Mouse (Mus musculus) kidney, embryonic 15.5 days (tissue): ENCODE measurements around the gene Vezf1. TPM values are rescaled to one million over a fixed set of nuclear protein-coding genes. Genes with fewer than 3 reads are reported as not detected.

Experiments
- ATAC-seq: fragments of 200-750 bp; cut with Nextera tagmentation; replicated peaks from 2 replicates; pipeline ENCODE4 v1.8.0; 2017; ENCODE audit warnings: moderate TSS enrichment; ENCODE audit not compliant: low FRiP score
- H3K27ac ChIP-seq: fragments of 300-500 bp; sonication (generic); 2 replicates; pipeline ENCODE4 v1.5.1; 2015; ENCODE audit warnings: mild to moderate bottlenecking, inconsistent platforms
- H3K27me3 ChIP-seq: fragments of 300-500 bp; sonication (generic); 2 replicates; pipeline ENCODE4 v1.6.1; 2015; ENCODE audit warnings: inconsistent platforms
- H3K36me3 ChIP-seq: fragments of 300-500 bp; sonication (generic); 2 replicates; pipeline ENCODE4 v1.6.1; 2015; ENCODE audit warnings: inconsistent platforms
- H3K4me1 ChIP-seq: fragments of 300-500 bp; sonication (generic); 2 replicates; pipeline ENCODE4 v1.6.1; 2015; ENCODE audit warnings: inconsistent platforms
- H3K4me2 ChIP-seq: fragments of 300-500 bp; sonication (generic); 2 replicates; pipeline ENCODE4 v1.6.1; 2015; ENCODE audit warnings: moderate library complexity, mild to moderate bottlenecking, inconsistent platforms
- H3K4me3 ChIP-seq: fragments of 300-500 bp; sonication (generic); replicated peaks from 2 replicates; pipeline ENCODE4 v1.5.1; 2015; ENCODE audit warnings: mild to moderate bottlenecking, inconsistent platforms
- H3K9ac ChIP-seq: fragments of 300-500 bp; sonication (generic); 2 replicates; pipeline ENCODE4 v1.6.1; 2015; ENCODE audit warnings: mild to moderate bottlenecking, inconsistent platforms
- H3K9me3 ChIP-seq: fragments of 300-500 bp; sonication (generic); replicated peaks from 2 replicates; pipeline ENCODE4 v1.6.1; 2016; ENCODE audit warnings: inconsistent platforms
- WGBS: fragments of 180-500 bp; shearing (Covaris S2); methylation state at CpG from one replicate; pipeline ENCODE4 v1.1.7; 2015; ENCODE audit warnings: mixed read lengths; 5-methylcytosine and 5-hydroxymethylcytosine counted together
- polyA plus RNA-seq: library from polyadenylated mRNA; unstranded; fragments of >200 nt; fragmentation: Nextera tagmentation; extraction: Ambion mirVana; gene quantifications from 2 replicates; pipeline ENCODE4 v1.2.1, GENCODE M21; 2015

Gene Vezf1
- polyA plus RNA-seq = 42.5 and 42.8 TPM in 2 replicates

GRCm38 (mm10) chr11:88067586-88068410 is at the start of gene Vezf1:
Gene Vezf1, plus strand, starts transcription at chr11:88068279.
- Histone ChIP-seq H3K27me3 (no peaks in the 10 kb centered on the region), H3K4me2 (peak within 1 kb of the TSS; percentile 92), H3K36me3 (no peaks in the 10 kb centered on the region), H3K4me1 (peaks cover 39% of the 10 kb centered on the region), H3K27ac (peak within 1 kb of the TSS; percentile 98), H3K9me3 (no peaks in the 10 kb centered on the region), H3K4me3 (peak within 1 kb of the TSS; percentile 98), H3K9ac (peak within 1 kb of the TSS; percentile 92)
- WGBS = under 1% methylated on average over 63 of the region's 81 CpGs
- peak; percentile 87 for ATAC-seq

- no peak overlapping the region for H3K4me3 ChIP-seq
Measured at GRCm38 (mm10) chr11:88023933-88024332, 44.1 kb upstream of the Vezf1 start.

GRCm38 (mm10) chr11:88027391-88028035 is 40.6 kb upstream of the Vezf1 start:
- H3K4me1 ChIP-seq = peaks cover 4% of the 10 kb centered on the region; the same call in 1 of the 2 replicates
- no peak overlapping the region for H3K4me3 ChIP-seq
- 77% methylated on average over 9 of the region's 9 CpGs for WGBS
- no peak overlapping the region for H3K27ac ChIP-seq
- H3K4me2 ChIP-seq = no peak overlapping the region
- no peak for ATAC-seq
- H3K9me3 ChIP-seq = no peaks in the 10 kb centered on the region
- no peak overlapping the region for H3K9ac ChIP-seq
- H3K36me3 ChIP-seq = no peaks in the 10 kb centered on the region
- H3K27me3 ChIP-seq = no peaks in the 10 kb centered on the region

More at GRCm38 (mm10) chr11:88023933-88024332, 44.1 kb upstream of the Vezf1 start:
- no peaks in the 10 kb centered on the region for H3K36me3 ChIP-seq
- WGBS = 77% methylated on average over 2 of the region's 2 CpGs
- no peaks in the 10 kb centered on the region for H3K27me3 ChIP-seq
- ATAC-seq = no peak
- no peaks in the 10 kb centered on the region for H3K9me3 ChIP-seq
- no peak overlapping the region for H3K9ac ChIP-seq
- H3K27ac ChIP-seq = no peak overlapping the region
- peaks cover 4% of the 10 kb centered on the region; the same call in 1 of the 2 replicates for H3K4me1 ChIP-seq
- H3K4me2 ChIP-seq = no peak overlapping the region

- no peak overlapping the region for H3K27ac ChIP-seq
- H3K9me3 ChIP-seq = no peaks in the 10 kb centered on the region
- ATAC-seq = no peak
- H3K9ac ChIP-seq = no peak overlapping the region
- H3K4me2 ChIP-seq = no peak overlapping the region
- H3K4me3 ChIP-seq = no peak overlapping the region
- H3K36me3 ChIP-seq = no peaks in the 10 kb centered on the region
- 22% methylated on average over 16 of the region's 16 CpGs for whole genome bisulfite sequencing
- peaks cover 4% of the 10 kb centered on the region; the same call in 1 of the 2 replicates for H3K4me1 ChIP-seq
- no peaks in the 10 kb centered on the region for H3K27me3 ChIP-seq
Measured at GRCm38 (mm10) chr11:88028193-88028684, 39.8 kb upstream of the Vezf1 start.

- Histone ChIP-seq H3K9ac (no peak overlapping the region), H3K36me3 (0 out of 2 replicates have a peak, but pooled peaks cover 4% of the 10 kb centered on the region), H3K27me3 (no peaks in the 10 kb centered on the region), H3K4me3 (no peak overlapping the region), H3K27ac (no peak overlapping the region), H3K4me1 (peaks cover 4% of the 10 kb centered on the region; the same call in 1 of the 2 replicates), H3K4me2 (no peak overlapping the region), H3K9me3 (no peaks in the 10 kb centered on the region)
- ATAC-seq = no peak
- WGBS = 81% methylated on average over 7 of the region's 7 CpGs
Measured at GRCm38 (mm10) chr11:88030219-88030618, 37.9 kb upstream of the Vezf1 start.

- Histone ChIP-seq H3K27ac (no peak overlapping the region), H3K4me2 (no peak overlapping the region), H3K9ac (no peak overlapping the region), H3K9me3 (no peaks in the 10 kb centered on the region), H3K36me3 (0 out of 2 replicates have a peak, but pooled peaks cover 4% of the 10 kb centered on the region), H3K4me3 (no peak overlapping the region), H3K27me3 (no peaks in the 10 kb centered on the region), H3K4me1 (peaks cover 4% of the 10 kb centered on the region; the same call in 1 of the 2 replicates)
- ATAC-seq = no peak
- WGBS = 85% methylated on average over 2 of the region's 2 CpGs
Measured at GRCm38 (mm10) chr11:88030836-88031235, 37.2 kb upstream of the Vezf1 start.

- no peak overlapping the region for H3K4me3 ChIP-seq
- no peaks in the 10 kb centered on the region for H3K27me3 ChIP-seq
- H3K27ac ChIP-seq = no peak overlapping the region
- H3K36me3 ChIP-seq = 0 out of 2 replicates have a peak, but pooled peaks cover 4% of the 10 kb centered on the region
- peaks cover 4% of the 10 kb centered on the region; the same call in 1 of the 2 replicates for H3K4me1 ChIP-seq
- H3K4me2 ChIP-seq = no peak overlapping the region
- no peaks in the 10 kb centered on the region for H3K9me3 ChIP-seq
- no peak for ATAC-seq
- H3K9ac ChIP-seq = no peak overlapping the region
- WGBS = 81% methylated on average over 5 of the region's 5 CpGs
Measured at GRCm38 (mm10) chr11:88031753-88032152, 36.3 kb upstream of the Vezf1 start.

GRCm38 (mm10) chr11:88035970-88036369 is 32.1 kb upstream of the Vezf1 start:
- no peaks in the 10 kb centered on the region for H3K27me3 ChIP-seq
- no peak overlapping the region for H3K27ac ChIP-seq
- no peak overlapping the region for H3K9ac ChIP-seq
- no peak overlapping the region for H3K4me3 ChIP-seq
- H3K4me2 ChIP-seq = no peak overlapping the region
- H3K36me3 ChIP-seq = 0 out of 2 replicates have a peak, but pooled peaks cover 4% of the 10 kb centered on the region
- no peak for ATAC-seq
- H3K9me3 ChIP-seq = no peaks in the 10 kb centered on the region
- H3K4me1 ChIP-seq = no peaks in the 10 kb centered on the region
- 74% methylated on average over 7 of the region's 7 CpGs for WGBS

- 82% methylated on average over 10 of the region's 10 CpGs for WGBS
- no peak overlapping the region for H3K4me3 ChIP-seq
- 0 out of 2 replicates have a peak, but pooled peaks cover 4% of the 10 kb centered on the region for H3K36me3 ChIP-seq
- H3K4me2 ChIP-seq = no peak overlapping the region
- no peak for ATAC-seq
- no peak overlapping the region for H3K9ac ChIP-seq
- H3K27me3 ChIP-seq = no peaks in the 10 kb centered on the region
- no peak overlapping the region for H3K27ac ChIP-seq
- no peaks in the 10 kb centered on the region for H3K9me3 ChIP-seq
- no peaks in the 10 kb centered on the region for H3K4me1 ChIP-seq
Measured at GRCm38 (mm10) chr11:88036761-88037251, 31.3 kb upstream of the Vezf1 start.

- H3K27ac ChIP-seq = no peak overlapping the region
- H3K9me3 ChIP-seq = no peaks in the 10 kb centered on the region
- ATAC-seq = no peak
- H3K27me3 ChIP-seq = no peaks in the 10 kb centered on the region
- H3K9ac ChIP-seq = no peak overlapping the region
- H3K36me3 ChIP-seq = 0 out of 2 replicates have a peak, but pooled peaks cover 4% of the 10 kb centered on the region
- 76% methylated on average over 3 of the region's 3 CpGs for WGBS
- H3K4me1 ChIP-seq = no peaks in the 10 kb centered on the region
- H3K4me2 ChIP-seq = no peak overlapping the region
- no peak overlapping the region for H3K4me3 ChIP-seq
Measured at GRCm38 (mm10) chr11:88037386-88037785, 30.7 kb upstream of the Vezf1 start.

- no peak for ATAC-seq
- Histone ChIP-seq H3K4me1 (no peaks in the 10 kb centered on the region), H3K9ac (no peak overlapping the region), H3K9me3 (0 out of 2 replicates have a peak, but pooled peaks cover 3% of the 10 kb centered on the region), H3K27ac (no peak overlapping the region), H3K36me3 (0 out of 2 replicates have a peak, but pooled peaks cover 4% of the 10 kb centered on the region), H3K4me2 (no peak overlapping the region), H3K27me3 (no peaks in the 10 kb centered on the region), H3K4me3 (no peak overlapping the region)
- WGBS = 84% methylated on average over 1 of the region's 1 CpGs
Measured at GRCm38 (mm10) chr11:88039066-88039465, 29.0 kb upstream of the Vezf1 start.

- H3K36me3 ChIP-seq = peaks cover 5% of the 10 kb centered on the region
- H3K9me3 ChIP-seq = 0 out of 2 replicates have a peak, but pooled peaks cover 3% of the 10 kb centered on the region
- H3K27me3 ChIP-seq = no peaks in the 10 kb centered on the region
- H3K9ac ChIP-seq = no peak overlapping the region
- H3K4me3 ChIP-seq = no peak overlapping the region
- no peak for ATAC-seq
- peaks cover 16% of the 10 kb centered on the region for H3K4me1 ChIP-seq
- H3K4me2 ChIP-seq = no peak overlapping the region
- no peak overlapping the region for H3K27ac ChIP-seq
Measured at GRCm38 (mm10) chr11:88044314-88044713, 23.8 kb upstream of the Vezf1 start.
